Mouse (Mus musculus) lung, postnatal 25 days (tissue): ENCODE data around the gene Elmo2.

Source experiments
- DNase-seq: peaks from one replicate; pipeline ENCODE4 v3.0.0; 2022; ENCODE audit warnings: low spot score

Elmo2 gene

DNA sequence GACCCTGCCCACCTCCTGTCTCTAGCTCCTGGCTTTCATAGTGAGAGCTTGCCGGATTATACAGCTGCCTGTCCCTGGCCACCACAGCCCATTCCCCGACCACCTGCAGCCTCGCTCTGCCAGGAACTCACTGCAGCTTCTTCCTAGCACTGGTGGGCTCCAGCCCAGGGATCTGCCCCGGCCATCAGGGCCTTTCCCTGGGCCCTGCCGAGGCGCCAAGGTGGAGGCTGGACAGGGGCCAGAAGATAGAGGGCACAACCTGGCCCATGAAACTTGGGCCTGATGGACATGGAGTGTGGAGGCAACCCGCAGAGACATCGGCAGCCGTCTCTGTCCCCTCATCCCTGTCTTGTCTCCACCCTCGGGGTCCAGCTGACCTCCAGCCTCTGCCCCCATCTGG is 70.1 kb downstream of the Elmo2 start:
- no peak for DNase-seq

DNA sequence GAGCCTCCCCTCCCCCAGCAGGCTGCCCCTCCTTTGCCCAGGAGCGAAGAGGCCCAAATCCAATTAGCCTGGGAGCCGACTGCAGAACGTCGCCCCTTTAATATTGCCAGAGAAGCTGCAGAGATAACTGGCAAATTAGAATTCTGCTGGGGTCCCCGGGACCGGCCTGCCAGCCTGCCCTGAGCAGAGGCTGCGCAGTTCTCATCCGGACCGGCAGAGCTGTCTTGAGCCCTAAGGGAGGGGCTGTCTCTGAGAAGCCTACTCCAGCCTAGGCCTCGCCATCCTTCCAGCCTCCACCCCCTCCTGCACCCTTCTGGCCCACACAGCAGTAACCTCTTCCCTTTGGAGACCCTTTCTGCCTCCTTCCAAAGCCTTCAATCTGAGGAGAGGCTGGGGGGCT is 72.4 kb downstream of the Elmo2 start:
- no peak for DNase-seq

DNA sequence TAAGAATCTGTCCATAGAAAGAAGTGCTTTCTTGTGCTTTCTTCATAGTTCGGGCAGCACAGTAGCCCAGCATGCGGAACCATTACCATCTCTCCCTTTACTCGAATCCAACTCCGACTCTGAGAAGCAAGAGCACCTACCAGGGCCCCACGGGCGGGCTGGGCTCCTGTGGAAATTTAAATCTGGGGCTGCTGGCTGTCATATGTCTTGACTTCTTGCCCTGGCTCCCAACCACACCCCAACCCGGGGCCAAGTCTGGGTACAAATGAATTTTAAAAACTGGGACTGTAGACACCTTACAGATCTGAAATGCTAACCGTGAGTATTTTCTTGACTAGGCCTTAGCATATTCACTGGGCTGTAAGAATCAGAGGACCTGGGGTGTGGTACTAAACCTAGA is 73.0 kb downstream of the Elmo2 start:
- DNase-seq, result no peak

DNA sequence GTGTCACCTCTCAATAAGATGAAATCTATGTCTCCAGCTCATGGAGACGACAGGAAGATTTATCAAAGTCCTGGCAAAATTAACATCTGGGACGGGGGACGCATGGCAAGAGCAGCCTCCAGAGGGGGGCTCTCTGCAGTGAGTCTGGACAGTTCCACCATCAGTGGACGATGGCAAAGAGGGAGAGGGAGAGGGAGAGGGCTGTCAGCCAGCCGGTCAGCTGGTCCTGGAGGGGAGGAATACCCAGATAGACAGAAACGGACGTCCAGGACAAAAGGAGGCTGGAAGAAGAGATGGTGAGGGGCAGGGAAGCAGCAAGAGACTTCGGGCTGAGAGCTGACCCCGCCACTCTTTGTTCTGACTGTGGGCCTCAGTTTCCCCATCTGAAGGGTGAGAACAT is 73.5 kb downstream of the Elmo2 start:
- no peak for DNase-seq

DNA sequence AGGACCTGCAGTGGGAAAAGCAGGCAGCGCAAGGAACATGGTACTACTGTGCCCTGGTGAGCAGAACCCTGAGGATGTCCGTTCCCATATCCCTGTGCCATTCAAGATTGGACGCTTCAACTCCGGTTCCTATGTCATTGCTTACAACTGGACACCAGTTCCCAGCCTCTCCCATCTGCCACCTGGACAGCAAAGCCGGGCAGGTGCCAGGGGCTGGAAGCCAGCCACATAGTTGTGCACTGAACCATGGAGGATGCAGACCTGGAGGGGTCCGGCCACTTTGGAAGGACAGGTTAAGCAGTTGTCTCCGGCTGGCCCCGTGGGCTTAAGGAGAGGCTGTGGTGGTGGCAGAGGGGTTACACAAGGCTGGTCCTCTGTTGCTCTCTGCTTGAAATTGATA is 73.9 kb downstream of the Elmo2 start:
- DNase-seq, result no peak

DNA sequence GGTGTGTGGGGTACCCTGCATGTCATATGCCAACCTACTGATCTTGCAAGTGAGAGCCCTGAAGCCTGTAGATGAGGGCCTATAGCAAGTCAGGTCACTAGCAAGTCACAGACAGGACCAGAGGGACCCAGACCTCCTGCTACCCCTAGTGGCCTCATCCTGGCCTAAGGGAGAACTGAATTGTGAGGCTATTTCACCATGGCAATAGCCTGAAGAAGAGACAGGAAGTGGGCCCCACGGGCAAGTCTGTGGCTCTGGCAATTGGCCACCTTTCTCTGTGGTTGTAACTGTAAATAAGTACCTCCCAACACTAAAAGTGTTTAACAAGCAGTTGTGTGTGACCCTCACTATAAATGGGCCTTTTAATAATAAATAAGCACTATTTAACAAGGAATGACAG is 75.4 kb downstream of the Elmo2 start:
- DNase-seq, result no peak

DNA sequence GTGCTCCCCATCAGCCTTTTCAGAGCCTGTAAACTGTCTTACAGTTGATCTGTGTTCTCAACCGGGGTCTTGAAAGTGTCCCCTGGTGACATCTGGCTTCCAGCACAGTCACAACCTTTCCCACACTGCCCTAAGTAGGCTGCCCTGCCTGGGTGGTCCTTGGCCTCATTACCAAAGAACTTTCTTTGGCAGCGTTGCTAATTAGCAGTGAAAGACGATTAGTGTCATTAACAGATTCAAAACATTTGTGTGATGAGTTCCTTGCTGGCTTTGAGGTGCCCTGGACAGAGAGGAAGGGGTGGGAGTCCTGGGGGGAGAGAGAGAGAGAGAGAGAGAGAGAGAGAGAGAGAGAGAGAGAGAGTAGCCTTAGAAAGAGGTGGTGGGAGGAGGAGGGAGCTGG is 77.3 kb downstream of the Elmo2 start:
- no peak for DNase-seq

DNA sequence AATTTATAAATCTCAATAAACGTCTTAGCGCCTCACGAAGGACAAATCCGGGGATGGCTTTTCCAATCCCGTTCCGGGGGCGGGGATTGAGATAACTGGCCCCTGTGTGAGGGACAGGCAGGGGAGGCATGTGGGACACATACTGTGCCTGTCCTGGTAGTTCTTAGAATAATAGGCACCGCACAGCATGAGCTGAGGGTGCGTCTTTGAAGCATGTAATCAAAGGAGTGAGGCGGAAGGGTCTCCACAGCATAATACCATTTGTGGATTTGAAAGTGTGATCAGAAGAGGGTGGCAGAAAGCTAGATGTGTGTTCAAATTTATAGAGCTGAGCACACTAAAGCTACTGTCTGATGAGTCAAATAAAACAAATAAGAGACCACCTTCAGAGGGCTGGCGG is 79.9 kb downstream of the Elmo2 start:
- DNase-seq, result no peak

DNA sequence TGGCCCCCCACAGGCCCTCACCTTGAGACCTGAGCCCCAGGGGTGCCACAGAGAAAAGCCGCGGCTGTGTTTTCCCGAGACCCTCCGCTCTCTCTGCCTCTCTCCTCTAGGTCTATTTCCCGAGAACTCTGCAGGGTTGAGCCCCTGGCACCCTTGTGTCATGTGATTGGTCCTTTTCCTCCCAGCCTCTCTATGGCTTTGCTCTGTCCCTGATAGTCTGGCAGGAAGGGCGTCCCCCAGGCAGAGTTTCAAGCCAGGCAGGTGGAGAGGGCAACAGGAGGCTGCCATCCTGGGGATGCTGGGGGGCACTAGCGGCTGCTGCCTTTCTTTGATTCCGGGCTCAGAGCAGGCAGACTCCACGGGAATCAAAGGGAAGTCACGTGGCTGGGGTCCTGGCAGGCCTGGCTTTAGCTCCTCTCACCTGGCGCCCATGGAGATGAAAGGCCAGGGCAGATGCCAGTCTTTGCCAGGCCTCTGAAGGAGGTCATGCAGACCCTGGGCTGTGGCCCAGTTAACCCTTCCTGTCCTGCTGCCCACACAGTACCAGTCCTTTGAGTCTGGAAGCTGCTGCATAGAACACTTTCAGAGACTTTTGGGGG is 83.1 kb downstream of the Elmo2 start:
- DNase-seq, result no peak

DNA sequence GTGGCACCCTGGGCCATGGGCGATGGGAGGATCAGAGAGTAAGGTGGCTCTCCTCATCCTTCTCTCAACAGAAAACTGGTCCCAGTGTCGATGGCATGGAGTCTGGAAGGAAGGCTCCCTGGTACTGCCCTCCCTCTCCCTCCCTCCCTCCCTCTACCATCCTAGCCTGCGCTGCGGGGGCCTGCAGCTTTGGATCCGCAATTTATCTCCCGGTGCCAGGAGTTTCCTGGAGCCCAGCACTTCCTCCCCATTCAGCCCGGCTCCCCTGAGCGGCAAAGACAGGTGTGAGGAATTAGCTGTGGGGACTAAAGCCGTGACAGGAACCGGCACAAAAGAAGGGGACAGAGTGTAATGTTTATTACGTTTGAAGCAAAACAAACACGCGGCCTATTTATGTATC is 83.7 kb downstream of the Elmo2 start:
- no peak for DNase-seq

DNA sequence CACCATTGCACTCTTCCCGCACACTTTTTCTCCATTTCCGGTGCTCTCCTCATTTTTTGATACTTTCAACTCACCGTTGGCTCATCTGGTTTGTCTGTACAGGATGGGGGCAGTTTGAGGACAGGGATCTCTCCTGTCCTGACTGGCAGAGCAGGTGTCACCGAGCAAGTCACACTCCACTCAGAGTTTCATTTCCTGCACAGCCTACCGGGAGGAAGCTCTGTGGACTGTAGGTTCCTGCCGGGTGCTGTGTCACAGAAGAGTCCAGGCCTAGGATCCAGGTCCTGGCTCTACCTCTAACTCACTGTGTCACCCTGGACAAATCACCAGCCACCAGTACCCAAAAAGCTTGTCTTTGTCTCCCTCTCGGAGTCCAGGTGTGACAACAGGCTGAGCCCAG is 84.5 kb downstream of the Elmo2 start:
- no peak for DNase-seq

DNA sequence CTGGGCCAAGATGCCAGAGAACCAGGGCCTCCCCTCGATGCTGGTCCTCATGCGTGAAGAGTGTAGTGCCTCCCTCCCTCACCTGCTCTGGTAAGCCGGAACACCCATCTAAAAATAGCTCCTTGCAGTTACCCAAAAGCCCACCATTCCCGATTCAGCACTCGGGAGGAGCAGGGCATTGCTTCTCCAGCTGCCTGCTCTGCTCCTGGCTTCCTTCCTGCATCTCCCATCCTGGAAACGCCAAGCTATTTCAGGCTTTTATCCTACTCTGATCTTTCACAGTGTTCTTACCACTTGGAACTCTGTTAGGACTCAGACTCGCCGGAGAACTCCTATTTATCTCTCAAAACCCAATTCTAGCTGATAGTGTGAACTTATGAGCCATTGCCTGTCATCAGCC is 85.9 kb downstream of the Elmo2 start:
- no peak for DNase-seq

DNA sequence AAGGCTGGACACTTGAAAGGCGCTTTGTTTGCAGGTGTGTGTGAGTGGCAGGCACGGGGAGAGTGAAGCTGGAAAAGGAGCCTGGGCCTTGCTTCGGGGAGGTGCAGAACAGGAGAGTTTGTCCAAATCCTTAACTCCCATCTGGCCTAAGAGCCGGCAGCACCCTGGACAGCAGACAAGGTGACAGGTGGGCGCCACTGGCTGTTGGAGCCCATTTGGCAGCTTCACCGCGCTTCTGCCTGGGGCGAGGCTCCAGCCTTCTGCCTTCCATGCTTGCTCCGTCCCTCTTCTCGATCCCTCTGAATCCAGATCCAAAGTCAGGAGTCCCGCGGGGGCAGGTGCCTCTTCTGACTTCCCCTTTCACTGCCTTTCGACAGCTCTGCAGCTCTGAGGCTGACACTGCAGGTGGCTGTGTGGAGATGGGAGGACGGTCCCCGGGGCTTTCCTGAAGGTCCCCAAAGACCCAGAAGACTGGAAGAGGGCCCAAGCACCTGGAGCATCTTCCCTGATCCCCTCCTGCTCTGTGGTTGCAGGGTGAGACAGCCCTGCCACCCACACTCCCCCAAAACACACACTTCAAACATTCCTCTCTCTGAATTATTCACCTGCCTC is 86.6 kb downstream of the Elmo2 start:
- no peak for DNase-seq

DNA sequence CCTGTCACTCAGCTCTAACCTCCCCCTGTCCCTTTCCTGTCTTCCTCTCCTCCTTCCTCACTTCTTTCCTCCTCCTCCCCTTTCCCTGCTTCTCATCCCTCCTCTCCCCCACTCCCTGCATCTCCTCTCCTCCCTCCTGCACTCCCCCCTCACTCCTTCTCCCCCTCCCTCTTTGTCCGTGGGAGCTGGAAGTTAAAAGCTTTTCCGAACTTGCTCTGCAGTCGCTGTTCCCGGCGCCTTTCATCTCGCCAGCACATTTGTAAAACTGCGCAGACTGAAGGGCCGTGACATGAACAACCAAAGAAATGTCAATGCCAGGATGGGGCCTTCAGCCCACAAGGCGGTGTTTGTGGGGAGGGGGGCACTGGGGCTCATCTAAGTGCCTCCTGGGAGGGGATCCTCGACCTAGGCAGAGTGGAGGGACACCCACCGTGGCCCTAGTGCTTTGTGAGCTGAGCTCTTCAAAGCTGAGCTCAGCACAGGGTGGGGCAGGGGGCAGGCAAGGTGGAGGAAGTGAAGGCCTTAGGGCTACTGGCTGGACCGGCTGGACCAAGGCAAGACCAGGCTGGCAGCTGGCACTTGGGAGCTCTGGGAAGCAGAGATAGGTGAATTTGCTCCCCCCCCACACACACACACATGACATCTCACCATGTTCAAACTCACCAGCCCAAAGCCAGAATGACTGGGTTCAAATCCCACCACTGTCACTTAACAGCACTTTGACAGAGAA is 87.7 kb downstream of the Elmo2 start:
- no peak for DNase-seq
